Mouse (Mus musculus) kidney, adult 2 months (tissue): ENCODE measurements around the gene Anxa9.

Experiments
- CTCF ChIP-seq: fragments of 200-500 bp; conservative IDR thresholded peaks from 2 replicates; pipeline ENCODE4 v1.5.1; 2011; ENCODE audit warnings: low read depth, mild to moderate bottlenecking, control low read depth, low read length, moderate library complexity, mixed read lengths; ENCODE audit not compliant: insufficient read depth, insufficient read length
- POLR2A ChIP-seq: fragments of 200-500 bp; IDR thresholded peaks from one replicate; pipeline ENCODE4 v1.6.1; 2011; ENCODE audit warnings: low read depth, low read length, control low read depth

DNA sequence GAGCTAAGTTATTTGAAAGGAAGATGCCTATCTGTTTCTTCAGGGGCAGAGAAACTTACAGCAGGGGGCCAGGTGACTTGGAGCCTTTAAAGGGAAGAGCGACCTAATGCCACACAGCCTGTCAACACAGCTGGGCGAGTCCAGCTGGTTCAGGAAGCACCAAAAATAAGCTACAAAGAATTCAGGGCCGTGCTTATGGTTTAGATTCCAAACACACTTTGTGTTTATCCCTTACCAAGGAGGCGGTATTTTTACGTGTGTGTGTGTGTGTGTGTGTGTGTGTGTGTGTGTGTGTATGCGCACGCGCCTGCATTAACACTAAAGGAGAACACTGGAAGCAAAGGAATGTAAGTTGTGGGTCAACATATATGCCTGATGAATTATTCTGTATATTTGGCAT, 26.2 kb downstream of the Anxa9 start:
- TF ChIP-seq CTCF = no peak
- TF ChIP-seq POLR2A = no peak
